Comparison of ENCODE assay signal across 24 mouse cellular contexts in genomic region chr7:119960006-119960405, GRCm38 (mm10).
DNase-seq lines count a peak whose midpoint lies in the region; ATAC-seq and TF ChIP-seq lines count a peak whose summit lies in the region.
"Had no signal": no experiment of that assay in that cellular context is flagged by ENCODE, and none has a peak within 500 bp of the region (broad histone marks: within the 10 kb centered on the region; RNA-seq: fewer than 3 reads in every experiment).

No protein-coding gene starts in this region.

- peaks cover 6% of the 10 kb centered on the region for H3K4me1 ChIP-seq in heart, adult 2 months (ENCODE audit: control insufficient read depth, insufficient read depth, low read length)
- H3K4me1 ChIP-seq in liver, adult 2 months (ENCODE audit: control insufficient read depth, insufficient read depth, low read length), result peaks cover 12% of the 10 kb centered on the region
- H3K4me1 ChIP-seq in liver, embryonic 12.5 days, result no peaks in the 10 kb centered on the region
- H3K4me1 ChIP-seq in brown adipose tissue, adult 24 weeks (ENCODE audit: control insufficient read depth, insufficient read depth, insufficient read length, low read length), result peaks cover 23% of the 10 kb centered on the region
- H3K4me1 ChIP-seq in hindbrain, embryonic 16.5 days (ENCODE audit: control insufficient read depth, insufficient read depth, low read depth, low read length), result no peaks in the 10 kb centered on the region
- H3K4me1 ChIP-seq in hindbrain, embryonic 11.5 days (replicated peaks; ENCODE audit: control insufficient read depth, insufficient read depth, low read length), result no peaks in the 10 kb centered on the region
- H3K4me1 ChIP-seq: heart, embryonic 10.5 days; hindbrain, embryonic 15.5 days; lung, embryonic 15.5 days; neural tube, embryonic 15.5 days; stomach, embryonic 15.5 days had no signal

- H3K4me2 ChIP-seq in liver, embryonic 12.5 days, result no peak overlapping the region
- H3K4me2 ChIP-seq in hindbrain, embryonic 16.5 days (ENCODE audit: low read length), result no peak overlapping the region
- no peak overlapping the region for H3K4me2 ChIP-seq in hindbrain, embryonic 11.5 days (replicated peaks; ENCODE audit: low read depth, low read length)
- H3K4me2 ChIP-seq: hindbrain, embryonic 15.5 days; liver, embryonic 11.5 days; lung, embryonic 15.5 days; neural tube, embryonic 15.5 days; stomach, embryonic 15.5 days had no signal

- 64% methylated on average over 6 of the region's 6 CpGs for WGBS in heart, adult 2 months
- 72% methylated on average over 6 of the region's 6 CpGs for WGBS in liver, adult 2 months
- 55% methylated on average over 6 of the region's 6 CpGs for WGBS in liver, embryonic 12.5 days (ENCODE audit: insufficient replicate concordance)
- WGBS in hindbrain, embryonic 16.5 days, result 81% methylated on average over 6 of the region's 6 CpGs
- WGBS in hindbrain, embryonic 11.5 days, result 82% methylated on average over 6 of the region's 6 CpGs

- no peak overlapping the region for H3K4me3 ChIP-seq in heart, adult 2 months
- H3K4me3 ChIP-seq in liver, adult 2 months (ENCODE audit: insufficient read depth, low read depth, low read length), result no peak overlapping the region
- no peak overlapping the region for H3K4me3 ChIP-seq in liver, embryonic 12.5 days
- no peak overlapping the region for H3K4me3 ChIP-seq in brown adipose tissue, adult 24 weeks (ENCODE audit: insufficient read depth, low read depth, low read length)
- no peak overlapping the region for H3K4me3 ChIP-seq in hindbrain, embryonic 16.5 days (ENCODE audit: low read length)
- no peak overlapping the region for H3K4me3 ChIP-seq in hindbrain, embryonic 11.5 days (ENCODE audit: low read depth, low read length)
- H3K4me3 ChIP-seq: heart, embryonic 10.5 days; hindbrain, embryonic 15.5 days; limb, embryonic 10.5 days; lung, embryonic 15.5 days; neural tube, embryonic 15.5 days; stomach, embryonic 15.5 days had no signal

- H3K36me3 ChIP-seq in heart, adult 2 months (ENCODE audit: control insufficient read depth, insufficient read depth, low read length), result no peaks in the 10 kb centered on the region
- H3K36me3 ChIP-seq in liver, adult 2 months (ENCODE audit: control insufficient read depth, insufficient read depth, low read length), result no peaks in the 10 kb centered on the region
- no peaks in the 10 kb centered on the region for H3K36me3 ChIP-seq in liver, embryonic 12.5 days
- no peaks in the 10 kb centered on the region for H3K36me3 ChIP-seq in hindbrain, embryonic 16.5 days (ENCODE audit: control insufficient read depth, insufficient read depth, low read length)
- H3K36me3 ChIP-seq in hindbrain, embryonic 11.5 days (ENCODE audit: control insufficient read depth, insufficient read depth, low read length), result no peaks in the 10 kb centered on the region
- H3K36me3 ChIP-seq: heart, embryonic 10.5 days; hindbrain, embryonic 15.5 days; limb, embryonic 10.5 days; lung, embryonic 15.5 days; neural tube, embryonic 15.5 days; stomach, embryonic 15.5 days had no signal

- no peak overlapping the region for H3K9ac ChIP-seq in heart, adult 2 months (ENCODE audit: low read depth, low read length)
- no peak overlapping the region for H3K9ac ChIP-seq in liver, adult 2 months (ENCODE audit: low read depth, low read length)
- no peak overlapping the region for H3K9ac ChIP-seq in liver, embryonic 12.5 days
- H3K9ac ChIP-seq in hindbrain, embryonic 16.5 days (ENCODE audit: low read depth, low read length), result no peak overlapping the region
- H3K9ac ChIP-seq in hindbrain, embryonic 11.5 days (ENCODE audit: low read depth, low read length), result no peak overlapping the region
- H3K9ac ChIP-seq: hindbrain, embryonic 15.5 days; lung, embryonic 15.5 days; neural tube, embryonic 15.5 days; stomach, embryonic 15.5 days had no signal

- TF ChIP-seq EP300 in heart, adult 2 months (IDR thresholded peaks at IDR 0.05; ENCODE audit: insufficient read depth, low read depth, low read length), result no peak

- H3K27me3 ChIP-seq in heart, adult 2 months (ENCODE audit: control insufficient read depth, insufficient read depth, low read length), result no peaks in the 10 kb centered on the region
- H3K27me3 ChIP-seq in liver, adult 2 months (ENCODE audit: control insufficient read depth, insufficient read depth, low read length), result no peaks in the 10 kb centered on the region
- H3K27me3 ChIP-seq in liver, embryonic 12.5 days (replicated peaks), result no peaks in the 10 kb centered on the region
- H3K27me3 ChIP-seq in hindbrain, embryonic 16.5 days (replicated peaks; ENCODE audit: control insufficient read depth, insufficient read depth, low read length), result no peaks in the 10 kb centered on the region
- no peaks in the 10 kb centered on the region for H3K27me3 ChIP-seq in hindbrain, embryonic 11.5 days (ENCODE audit: control insufficient read depth, insufficient read depth, low read length)
- H3K27me3 ChIP-seq: hindbrain, embryonic 15.5 days; lung, embryonic 15.5 days; neural tube, embryonic 15.5 days; stomach, embryonic 15.5 days had no signal

- TF ChIP-seq CTCF in heart, adult 2 months (IDR thresholded peaks at IDR 0.05), result no peak
- TF ChIP-seq CTCF in liver, adult 2 months (IDR thresholded peaks at IDR 0.05; ENCODE audit: low read depth, low read length), result no peak

- intact Hi-C loops in heart, adult 2 months (cut with DNase I), result loop anchor here (5.0 kb wide), 2 partner anchors 63 to 113 kb away; partner anchors contain the start of genes Dcun1d3 and Lyrm1
- intact Hi-C loops in heart, postnatal 25 days (cut with DNase I), result no loop called here

- ATAC-seq in liver, embryonic 12.5 days, result no peak
- ATAC-seq in hindbrain, embryonic 16.5 days, result no peak
- no peak for ATAC-seq in hindbrain, embryonic 11.5 days (ENCODE audit: low FRiP score)
- ATAC-seq: forebrain, embryonic 16.5 days; midbrain, embryonic 16.5 days had no signal

- TF ChIP-seq POLR2A in heart, adult 2 months (IDR thresholded peaks at IDR 0.05; ENCODE audit: insufficient read depth, low read depth, low read length), result no peak
- no peak for TF ChIP-seq POLR2A in liver, adult 2 months (IDR thresholded peaks at IDR 0.05; ENCODE audit: extremely low read depth, insufficient read depth, low read length)

- peak; percentile 31 to 41 for DNase-seq in heart, adult 2 months
- no peak for DNase-seq in heart, postnatal 25 days (ENCODE audit: low spot score)
- peak; percentile 29 for DNase-seq in liver, adult 2 months (ENCODE audit: extremely low read depth, low read depth, low spot score)
- DNase-seq in kidney, postnatal 10 days, result peak; percentile 21
- no peak for DNase-seq in hindbrain, embryonic 11.5 days (ENCODE audit: low spot score)
- DNase-seq: cerebellum, adult 11 months; cerebellum, postnatal 10 days; embryo, embryonic 11 days; layer of hippocampus, adult 9-11 months; thymus, adult 18-20 months; thymus, postnatal 4 days had no signal

- no peaks in the 10 kb centered on the region for H3K79me2 ChIP-seq in heart, adult 2 months (replicated peaks; ENCODE audit: control insufficient read depth, insufficient read depth, low read length)
- H3K79me2 ChIP-seq in liver, adult 2 months (ENCODE audit: control insufficient read depth, insufficient read depth, low read length), result no peaks in the 10 kb centered on the region

- no peak overlapping the region; the same call in 1 of the 2 replicates for H3K27ac ChIP-seq in heart, adult 2 months
- no peak overlapping the region for H3K27ac ChIP-seq in liver, adult 2 months (replicated peaks; ENCODE audit: insufficient read depth, low read depth, low read length)
- no peak overlapping the region for H3K27ac ChIP-seq in liver, embryonic 12.5 days
- peak overlapping the region; percentile 95 for H3K27ac ChIP-seq in brown adipose tissue, adult 24 weeks (replicated peaks; ENCODE audit: low read depth, low read length)
- H3K27ac ChIP-seq in hindbrain, embryonic 16.5 days (ENCODE audit: low read depth, low read length), result no peak overlapping the region
- no peak overlapping the region for H3K27ac ChIP-seq in hindbrain, embryonic 11.5 days (ENCODE audit: low read depth, low read length)
- H3K27ac ChIP-seq: heart, embryonic 10.5 days; hindbrain, embryonic 15.5 days; kidney, postnatal 0 days; limb, embryonic 10.5 days; lung, embryonic 15.5 days; neural tube, embryonic 15.5 days; stomach, embryonic 15.5 days had no signal

- H3K9me3 ChIP-seq in liver, embryonic 12.5 days (replicated peaks), result no peaks in the 10 kb centered on the region
- H3K9me3 ChIP-seq in hindbrain, embryonic 16.5 days (ENCODE audit: control insufficient read depth, low read length), result no peaks in the 10 kb centered on the region
- no peaks in the 10 kb centered on the region for H3K9me3 ChIP-seq in hindbrain, embryonic 11.5 days (ENCODE audit: control insufficient read depth, low read length)
- H3K9me3 ChIP-seq: heart, embryonic 10.5 days; hindbrain, embryonic 15.5 days; limb, embryonic 10.5 days; lung, embryonic 15.5 days; neural tube, embryonic 15.5 days; stomach, embryonic 15.5 days had no signal

Comparison
In these comparisons a context has a peak if more than half of its experiments do, and no peak if none do; other contexts are left out.
1. DNase-seq: peak in heart, adult 2 months (2 of 2), liver, adult 2 months (single experiment) and kidney, postnatal 10 days (single experiment); none in heart, postnatal 25 days (single experiment) and hindbrain, embryonic 11.5 days (single experiment).